ENCODE assay signal across 8 mouse cellular contexts in genomic region chr14:31663376-31664099, GRCm38 (mm10). TPM values are rescaled to one million over a fixed set of nuclear protein-coding genes. Genes with fewer than 3 reads are reported as not detected.
DNase-seq lines count a peak whose midpoint lies in the region; ATAC-seq lines count a peak whose summit lies in the region.

No protein-coding gene starts in this region.

- H3K4me3 ChIP-seq in liver, embryonic 12.5 days: no peak overlapping the region
- H3K4me3 ChIP-seq in forebrain, embryonic 10.5 days: no peak overlapping the region
- H3K4me3 ChIP-seq in intestine, embryonic 14.5 days (ENCODE audit: low read depth, low read length): no peak overlapping the region
- H3K4me3 ChIP-seq in neural tube, embryonic 13.5 days: no peak overlapping the region

- H3K9ac ChIP-seq in liver, embryonic 12.5 days: no peak overlapping the region
- peak overlapping the region; percentile 10; the same call in 1 of the 2 replicates for H3K9ac ChIP-seq in intestine, embryonic 14.5 days (ENCODE audit: low read length)
- H3K9ac ChIP-seq in neural tube, embryonic 13.5 days: no peak overlapping the region; the same call in 1 of the 2 replicates

- H3K27ac ChIP-seq in liver, embryonic 12.5 days: no peak overlapping the region
- H3K27ac ChIP-seq in forebrain, embryonic 10.5 days: peak overlapping the region; percentile 90
- peak overlapping the region; percentile 99 for H3K27ac ChIP-seq in intestine, embryonic 14.5 days (ENCODE audit: low read depth)
- peak overlapping the region; percentile 99 for H3K27ac ChIP-seq in neural tube, embryonic 13.5 days (replicated peaks)

- WGBS in liver, embryonic 12.5 days (ENCODE audit: insufficient replicate concordance): 75% methylated on average over 13 of the region's 13 CpGs
- WGBS in forebrain, embryonic 10.5 days: 92% methylated on average over 13 of the region's 13 CpGs
- 87% methylated on average over 13 of the region's 13 CpGs for WGBS in intestine, embryonic 14.5 days
- 85% methylated on average over 13 of the region's 13 CpGs for WGBS in neural tube, embryonic 13.5 days

- no peak overlapping the region for H3K4me2 ChIP-seq in liver, embryonic 12.5 days
- peak overlapping the region; percentile 66; the same call in 1 of the 2 replicates for H3K4me2 ChIP-seq in intestine, embryonic 14.5 days (ENCODE audit: low read length)
- H3K4me2 ChIP-seq in neural tube, embryonic 13.5 days: no peak overlapping the region; the same call in 1 of the 2 replicates

- peaks cover 60% of the 10 kb centered on the region for H3K4me1 ChIP-seq in liver, embryonic 12.5 days
- H3K4me1 ChIP-seq in forebrain, embryonic 10.5 days: peaks cover 59% of the 10 kb centered on the region
- peaks cover 59% of the 10 kb centered on the region for H3K4me1 ChIP-seq in intestine, embryonic 14.5 days (replicated peaks; ENCODE audit: control insufficient read depth, insufficient read depth, low read length)
- H3K4me1 ChIP-seq in neural tube, embryonic 13.5 days (replicated peaks): peaks cover 74% of the 10 kb centered on the region

- H3K9me3 ChIP-seq in liver, embryonic 12.5 days (replicated peaks): no peaks in the 10 kb centered on the region
- no peaks in the 10 kb centered on the region for H3K9me3 ChIP-seq in forebrain, embryonic 10.5 days
- no peaks in the 10 kb centered on the region for H3K9me3 ChIP-seq in intestine, embryonic 14.5 days (ENCODE audit: control insufficient read depth, low read length)
- H3K9me3 ChIP-seq in neural tube, embryonic 13.5 days: no peaks in the 10 kb centered on the region

- no peak for ATAC-seq in liver, embryonic 12.5 days
- ATAC-seq in intestine, embryonic 14.5 days (replicated peaks; ENCODE audit: low FRiP score, low TSS enrichment, low read depth): no peak
- no peak for ATAC-seq in neural tube, embryonic 13.5 days (ENCODE audit: low read depth)

- DNase-seq in liver: peak; percentile 1
- no peak for DNase-seq in forebrain, embryonic 10.5 days (ENCODE audit: extremely low spot score, low spot score)
- peak; percentile 52 for DNase-seq in intestine, embryonic 14.5 days (ENCODE audit: low spot score)
- DNase-seq in frontal cortex, adult 2 months (ENCODE audit: extremely low spot score in 1 of 2, low spot score in 1 of 2): no peak
- DNase-seq in urinary bladder, postnatal 10 days (ENCODE audit: low spot score): no peak
- DNase-seq in urinary bladder, postnatal 36 days (ENCODE audit: low spot score in 2 of 2): no peak

- H3K36me3 ChIP-seq in liver, embryonic 12.5 days: peaks cover 13% of the 10 kb centered on the region
- H3K36me3 ChIP-seq in forebrain, embryonic 10.5 days (replicated peaks): peaks cover 19% of the 10 kb centered on the region
- peaks cover 10% of the 10 kb centered on the region for H3K36me3 ChIP-seq in intestine, embryonic 14.5 days (ENCODE audit: control insufficient read depth, insufficient read depth, low read length)
- peaks cover 7% of the 10 kb centered on the region; the same call in 1 of the 2 replicates for H3K36me3 ChIP-seq in neural tube, embryonic 13.5 days

- H3K27me3 ChIP-seq in liver, embryonic 12.5 days (replicated peaks): 0 out of 2 replicates have a peak, but pooled peaks cover 5% of the 10 kb centered on the region
- no peaks in the 10 kb centered on the region for H3K27me3 ChIP-seq in forebrain, embryonic 10.5 days (ENCODE audit: poor library complexity, severe bottlenecking)
- H3K27me3 ChIP-seq in intestine, embryonic 14.5 days (replicated peaks; ENCODE audit: control insufficient read depth, insufficient read depth, low read length): no peaks in the 10 kb centered on the region
- H3K27me3 ChIP-seq in neural tube, embryonic 13.5 days: no peaks in the 10 kb centered on the region

RNA-seq across cellular contexts. Expression of gene Hacl1, which starts 22.5 kb away (rescaled TPM):
- polyA plus RNA-seq in liver, embryonic 12.5 days (2016; fragmentation: Nextera tagmentation; extraction: Ambion mirVana): 7.4 and 9.8 TPM in 2 replicates
- polyA plus RNA-seq in forebrain, embryonic 10.5 days (2016; fragmentation: Nextera tagmentation; extraction: Ambion mirVana): 6.0 and 7.1 TPM in 2 replicates
- 10.4 and 13.5 TPM in 2 replicates for polyA plus RNA-seq in intestine, embryonic 14.5 days (2014; fragmentation: Nextera tagmentation; extraction: Ambion mirVana)
- 8.8 and 9.9 TPM in 2 replicates for polyA plus RNA-seq in neural tube, embryonic 13.5 days (2015; fragmentation: Nextera tagmentation; extraction: Ambion mirVana)
- polyA plus RNA-seq in frontal cortex, adult 2 months (2012; rRNA removed): 10.6 TPM in 2 replicates

RNA-seq across cellular contexts. Expression of gene Btd, which starts 22.7 kb away (rescaled TPM):
- 8.8 and 9.6 TPM in 2 replicates for polyA plus RNA-seq in liver, embryonic 12.5 days (2016; fragmentation: Nextera tagmentation; extraction: Ambion mirVana)
- polyA plus RNA-seq in forebrain, embryonic 10.5 days (2016; fragmentation: Nextera tagmentation; extraction: Ambion mirVana): 11.8 and 13.0 TPM in 2 replicates
- 21.9 and 28.8 TPM in 2 replicates for polyA plus RNA-seq in intestine, embryonic 14.5 days (2014; fragmentation: Nextera tagmentation; extraction: Ambion mirVana)
- polyA plus RNA-seq in neural tube, embryonic 13.5 days (2015; fragmentation: Nextera tagmentation; extraction: Ambion mirVana): 16.9 and 17.8 TPM in 2 replicates
- 16.2 and 16.6 TPM in 2 replicates for polyA plus RNA-seq in frontal cortex, adult 2 months (2012; rRNA removed)

RNA-seq across cellular contexts. Expression of gene Gm49387, which starts 22.9 kb away (rescaled TPM):
- polyA plus RNA-seq in liver, embryonic 12.5 days (2016; fragmentation: Nextera tagmentation; extraction: Ambion mirVana): 0.37 and 1.3 TPM in 2 replicates
- polyA plus RNA-seq in forebrain, embryonic 10.5 days (2016; fragmentation: Nextera tagmentation; extraction: Ambion mirVana): 0.10 and 1.5 TPM in 2 replicates
- polyA plus RNA-seq in intestine, embryonic 14.5 days (2014; fragmentation: Nextera tagmentation; extraction: Ambion mirVana): 0.78 and 2.3 TPM in 2 replicates
- polyA plus RNA-seq in neural tube, embryonic 13.5 days (2015; fragmentation: Nextera tagmentation; extraction: Ambion mirVana): 0.73 TPM in 1 of 2 replicates, not detected in the other
- 0.13 TPM in 1 of 2 replicates, not detected in the other for polyA plus RNA-seq in frontal cortex, adult 2 months (2012; rRNA removed)

Comparison
In these comparisons a context has a peak if more than half of its experiments do, and no peak if none do; other contexts are left out.
1. DNase-seq: peak in liver (single experiment) and intestine, embryonic 14.5 days (single experiment); none in forebrain, embryonic 10.5 days (single experiment), frontal cortex, adult 2 months (0 of 2), urinary bladder, postnatal 10 days (single experiment) and urinary bladder, postnatal 36 days (0 of 2).